Mouse (Mus musculus) 416B (cell line): ENCODE measurements at regions not wholly inside any gene's neighbourhood (a gene's known extent, or its start where the extent isn't known, plus 50 kb on each side); places are given as distances from the start of the nearest gene placed in this dataset.

Experiments
- DNase-seq: peaks from one replicate; pipeline ENCODE4 v3.0.0; 2011; ENCODE audit warnings: low read depth

DNA sequence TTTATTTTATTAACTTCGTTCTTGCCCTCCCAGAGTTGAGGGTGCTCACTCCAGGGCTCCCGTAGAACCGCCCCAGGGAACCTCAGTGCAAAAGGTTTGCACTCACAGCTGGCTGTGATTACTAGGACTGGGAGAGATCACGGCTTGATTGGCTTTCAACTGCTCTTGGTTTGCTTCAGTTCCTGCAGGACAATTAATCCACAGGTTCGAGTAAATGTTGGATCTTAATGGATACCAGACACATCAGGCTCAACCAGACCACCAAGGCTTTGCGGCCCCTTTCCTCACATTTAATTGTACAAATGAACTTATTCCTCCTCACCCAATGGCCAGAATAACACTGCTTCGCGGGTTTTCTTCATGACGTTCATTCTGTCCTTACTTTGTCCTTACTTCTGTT lies 502.9 kb downstream of the Kcnj2 start:
- no peak for DNase-seq

DNA sequence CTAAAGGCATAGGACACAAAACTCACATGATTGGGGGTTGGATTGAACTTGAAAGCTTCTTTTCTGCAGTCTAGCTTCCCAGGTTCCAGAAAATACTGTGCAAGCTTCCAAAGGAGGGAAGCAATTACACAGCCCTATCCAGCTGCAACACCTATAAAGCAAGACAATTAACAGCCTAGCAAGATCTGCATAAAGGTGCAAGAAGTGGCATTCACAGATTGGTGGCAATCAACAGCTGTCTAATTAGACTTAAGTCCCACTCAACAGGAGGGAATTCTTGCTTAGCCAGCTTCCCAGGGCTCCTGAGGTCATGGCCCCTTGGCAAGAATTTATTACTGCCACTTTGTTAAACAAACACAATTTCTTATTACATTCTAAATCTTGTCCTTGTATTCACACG lies 511.9 kb downstream of the Kcnj2 start:
- DNase-seq = no peak

DNA sequence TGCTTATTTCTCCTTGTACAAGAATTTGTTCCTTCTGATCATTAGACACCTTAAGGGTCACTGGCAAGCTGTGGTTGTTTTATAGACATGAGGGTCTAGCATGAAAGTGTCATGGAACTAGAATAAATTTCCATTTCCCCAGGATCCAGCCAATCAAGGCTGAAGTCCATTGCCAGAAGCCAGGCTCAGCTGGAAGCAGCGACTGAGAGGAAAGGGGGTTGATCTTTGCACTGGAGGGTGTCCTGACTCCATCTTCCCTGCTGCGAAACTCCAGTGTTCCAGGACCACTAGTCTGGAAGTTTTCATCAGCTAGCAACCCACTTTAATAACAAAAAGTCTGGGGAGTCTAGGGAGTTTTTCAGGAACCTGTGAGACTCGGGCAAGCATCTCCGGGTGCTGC lies 517.0 kb downstream of the Kcnj2 start:
- no peak for DNase-seq

DNA sequence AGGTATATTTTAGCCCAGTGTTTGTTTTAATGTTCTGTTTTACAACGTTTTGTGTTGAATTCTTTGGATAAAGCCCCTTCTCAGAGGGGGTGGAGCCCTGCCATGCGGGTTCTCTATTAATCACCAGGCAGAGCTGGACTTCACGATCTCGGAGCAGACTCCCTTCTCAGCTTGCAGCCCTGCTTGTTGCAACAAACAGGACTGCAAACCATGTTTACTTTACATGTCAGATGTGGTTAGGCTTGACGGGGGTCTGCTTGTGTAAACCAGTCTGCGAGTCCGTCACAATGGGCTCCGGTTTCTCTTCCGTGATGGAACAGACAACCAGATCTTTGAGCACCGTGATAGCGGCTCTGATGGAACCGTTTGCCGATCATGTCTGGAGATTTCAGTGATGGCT lies 517.6 kb downstream of the Kcnj2 start:
- DNase-seq = no peak

DNA sequence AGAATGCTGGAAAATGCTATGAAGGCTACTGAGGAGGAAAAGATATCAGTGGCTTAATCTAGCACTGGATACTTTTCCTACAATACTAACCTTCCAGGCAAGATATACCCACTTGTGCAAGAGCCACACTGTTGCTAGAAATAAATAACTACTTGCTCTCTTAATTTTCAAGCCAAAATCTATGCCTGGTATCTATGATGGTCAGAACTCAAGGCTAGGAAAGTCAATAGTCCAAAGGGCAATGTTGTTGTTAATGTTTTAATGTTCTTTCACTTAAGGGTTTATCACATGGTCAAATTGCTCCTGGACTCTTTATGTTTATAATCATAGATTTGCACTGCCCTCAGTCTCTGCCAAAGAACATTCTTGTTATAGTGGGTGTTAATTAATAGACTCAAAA lies 533.5 kb downstream of the Kcnj2 start:
- no peak for DNase-seq

DNA sequence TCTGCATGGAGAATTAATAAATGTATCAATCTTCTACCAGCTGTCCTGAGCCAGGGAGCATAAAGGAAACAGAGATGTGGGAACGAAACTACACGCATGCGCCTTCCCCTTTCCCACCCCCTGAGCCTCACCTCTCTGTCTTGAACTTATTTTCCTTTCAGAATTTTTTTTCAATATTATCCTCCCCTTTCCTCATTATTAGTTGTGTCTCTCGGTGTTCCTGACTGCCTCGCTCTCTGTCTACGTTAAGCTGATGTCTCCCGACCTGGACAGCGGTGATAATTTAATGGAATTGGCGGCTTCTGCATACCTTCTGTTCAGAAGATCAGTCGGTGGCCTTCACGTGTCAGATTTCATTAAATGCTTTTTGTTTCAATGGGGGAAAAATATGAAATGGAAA lies 539.2 kb downstream of the Kcnj2 start:
- no peak for DNase-seq

DNA sequence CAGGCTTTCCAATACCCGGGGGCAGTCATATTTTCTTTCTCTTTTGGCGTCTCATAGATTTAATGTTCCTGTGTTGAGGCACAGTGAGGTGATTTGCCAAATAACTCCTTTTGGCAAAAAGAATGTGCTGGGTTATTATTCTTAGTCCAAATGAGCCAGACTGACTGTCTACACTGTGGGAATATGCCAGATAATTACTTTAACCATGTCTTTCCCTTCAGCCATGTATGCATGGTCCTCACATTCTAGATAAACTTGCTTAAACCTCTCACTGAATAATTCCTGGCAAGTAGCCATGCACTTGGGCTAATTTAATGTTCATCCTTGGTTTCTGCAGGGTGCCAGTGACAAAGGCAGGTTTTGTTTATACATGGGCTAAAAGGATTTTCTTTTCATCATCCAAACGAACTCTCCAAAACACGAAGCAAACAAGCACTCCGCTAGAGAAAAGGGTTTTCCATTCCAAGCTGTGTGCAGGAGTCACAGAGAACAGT lies 544.6 kb downstream of the Kcnj2 start:
- no peak for DNase-seq

DNA sequence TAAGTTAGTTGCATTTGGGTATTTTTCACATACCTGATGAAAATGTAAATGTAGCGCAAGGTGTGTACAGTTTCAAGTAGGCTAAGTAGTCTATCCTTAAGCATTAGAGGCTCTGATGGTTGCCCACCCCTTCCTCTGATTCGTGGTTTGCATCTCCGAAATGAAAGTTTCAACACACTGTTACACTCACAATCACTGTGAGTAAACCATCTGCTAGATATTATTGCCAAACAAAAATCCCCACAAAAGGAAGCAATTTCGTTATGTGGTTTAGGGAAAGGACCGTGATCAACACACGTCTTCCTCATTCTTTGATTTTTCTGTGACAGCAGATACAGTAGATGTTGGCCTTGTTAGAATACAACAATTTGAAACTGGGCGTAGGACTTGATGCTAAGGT lies 577.6 kb downstream of the Kcnj2 start:
- DNase-seq = peak; percentile 6

DNA sequence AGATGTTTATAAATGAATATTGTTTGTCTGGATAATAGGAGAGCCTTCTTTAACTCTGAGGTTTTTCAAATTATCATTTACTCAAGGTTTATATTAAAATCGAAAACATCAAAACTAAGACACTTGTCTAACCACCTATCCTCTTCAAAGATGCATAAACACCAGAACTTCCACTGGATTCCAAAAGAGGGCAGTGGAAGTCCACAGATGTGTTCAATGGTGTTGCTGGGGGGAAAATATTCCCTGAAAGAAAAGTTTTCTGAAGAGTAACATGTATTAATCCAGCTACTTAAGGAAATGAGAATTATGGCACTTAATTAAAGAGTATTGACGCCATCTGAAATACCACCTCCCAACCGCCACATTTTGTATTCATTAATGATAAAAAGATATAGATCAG lies 586.9 kb downstream of the Kcnj2 start:
- peak; percentile 53 for DNase-seq

DNA sequence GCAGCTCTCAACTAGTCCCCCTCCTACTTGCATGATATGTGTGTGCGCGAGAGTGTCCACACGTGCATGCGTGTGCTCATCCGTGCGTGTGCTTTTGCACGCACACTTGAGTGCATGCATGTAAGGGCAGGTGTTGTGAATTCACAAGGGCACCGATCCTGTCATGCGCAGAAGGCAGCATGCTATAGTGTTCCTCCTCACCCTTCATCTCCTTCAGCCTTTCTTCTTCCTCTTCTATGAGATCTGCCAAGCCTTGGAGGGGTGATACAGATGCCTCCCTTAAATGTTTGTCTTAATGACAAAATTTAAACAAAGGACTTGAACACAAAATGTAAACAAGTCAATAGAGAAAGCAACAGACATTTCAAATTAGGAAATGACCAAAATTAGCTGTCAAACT lies 591.8 kb downstream of the Kcnj2 start:
- DNase-seq = no peak

DNA sequence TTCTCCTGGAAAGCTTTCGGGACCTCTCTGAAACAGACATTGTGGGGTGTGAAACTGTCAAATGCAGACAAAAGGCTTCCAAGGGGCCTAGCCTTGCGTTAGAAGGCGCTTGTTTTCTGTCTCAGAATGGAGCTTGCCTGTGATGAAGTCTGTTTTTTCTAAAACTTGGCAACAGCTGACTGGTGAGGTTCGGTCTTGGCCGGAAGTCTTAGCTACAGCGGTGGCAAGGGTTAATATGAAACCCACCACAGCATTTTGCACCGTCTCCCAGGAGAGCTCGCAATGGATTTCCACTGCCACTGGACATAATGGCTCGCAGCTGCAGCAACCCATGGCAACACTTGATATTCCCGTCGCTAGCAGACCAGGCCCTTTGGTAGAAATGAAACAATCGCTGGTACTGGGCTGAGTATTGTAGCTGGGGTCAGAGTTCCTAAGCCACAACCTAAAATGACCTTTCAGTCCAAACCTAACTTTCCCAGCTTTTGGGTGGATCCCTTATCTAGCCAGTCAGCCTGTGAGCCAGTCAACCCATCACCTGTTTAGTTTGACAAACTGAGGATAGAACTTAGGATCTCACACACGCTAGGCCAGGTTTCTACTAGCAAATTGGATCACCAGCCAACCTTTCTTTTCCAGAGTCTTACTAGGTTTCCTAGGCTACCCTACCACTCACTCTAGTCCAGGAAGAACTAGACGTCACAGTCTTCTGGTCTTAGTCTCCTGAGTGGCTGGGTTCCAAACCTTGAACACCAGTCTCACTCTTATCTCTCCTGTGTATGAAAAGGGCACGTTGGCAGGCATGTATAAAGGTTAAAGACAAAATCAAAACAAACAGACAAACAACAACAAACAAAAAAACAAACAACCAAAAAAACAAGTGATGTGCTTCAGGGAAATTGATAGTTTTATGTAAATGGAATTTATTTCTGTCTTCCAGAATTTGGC lies 592.7 kb downstream of the Kcnj2 start:
- DNase-seq = no peak

DNA sequence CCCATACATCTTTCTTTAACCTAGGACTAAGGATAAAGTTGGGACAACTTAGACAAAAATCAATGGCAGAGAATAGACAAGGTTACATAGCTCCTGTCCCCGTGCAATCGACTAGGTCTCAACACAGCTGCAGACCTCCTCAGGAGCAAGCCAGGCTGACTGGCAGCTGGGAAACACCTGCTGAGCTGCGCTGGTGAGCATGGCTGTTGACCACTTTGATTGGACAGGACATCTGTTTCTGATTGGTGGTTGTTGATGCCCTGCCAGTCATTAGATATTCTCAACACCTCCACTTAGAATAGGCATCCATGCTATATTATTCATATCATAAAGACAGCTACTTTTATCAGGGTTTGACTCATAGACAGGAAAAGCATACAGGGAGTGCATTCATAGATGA lies 597.3 kb downstream of the Kcnj2 start:
- DNase-seq = no peak

DNA sequence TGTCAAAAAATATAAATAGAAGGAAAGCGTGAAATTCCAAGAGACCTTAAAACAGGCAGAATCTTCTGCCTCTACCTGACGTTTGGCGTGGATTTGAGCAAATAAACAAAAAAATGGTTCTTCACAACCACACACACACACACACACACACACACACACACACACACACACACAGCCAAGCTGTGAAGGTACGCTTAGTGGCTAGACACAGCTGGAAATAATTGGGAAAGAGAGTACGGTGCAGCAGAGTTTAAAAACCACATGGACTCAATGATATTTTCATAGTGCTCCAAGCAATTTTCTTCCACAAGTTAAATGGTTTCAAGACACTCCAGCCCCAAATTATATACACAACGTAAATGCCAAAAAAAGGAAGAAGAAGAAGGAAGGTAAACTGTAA lies 600.4 kb downstream of the Kcnj2 start:
- DNase-seq = no peak

DNA sequence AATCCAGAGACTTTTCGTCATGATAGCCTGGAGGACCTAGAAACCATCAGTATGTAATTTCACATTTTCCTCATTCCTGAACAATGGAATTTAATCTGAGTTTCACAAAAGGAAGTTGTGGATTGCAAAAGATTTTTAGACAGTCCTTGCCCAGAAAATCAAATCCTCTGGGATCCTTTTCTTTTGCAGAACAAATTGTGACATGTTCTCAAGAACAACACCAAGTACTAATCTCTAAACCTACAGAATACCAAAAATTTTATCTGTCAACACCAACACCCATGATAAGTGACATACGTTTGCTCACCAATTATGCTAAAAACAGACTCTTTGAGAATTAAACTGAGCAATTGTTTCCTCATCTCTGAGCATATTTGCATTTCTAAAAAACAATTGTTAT lies 605.9 kb downstream of the Kcnj2 start:
- no peak for DNase-seq

DNA sequence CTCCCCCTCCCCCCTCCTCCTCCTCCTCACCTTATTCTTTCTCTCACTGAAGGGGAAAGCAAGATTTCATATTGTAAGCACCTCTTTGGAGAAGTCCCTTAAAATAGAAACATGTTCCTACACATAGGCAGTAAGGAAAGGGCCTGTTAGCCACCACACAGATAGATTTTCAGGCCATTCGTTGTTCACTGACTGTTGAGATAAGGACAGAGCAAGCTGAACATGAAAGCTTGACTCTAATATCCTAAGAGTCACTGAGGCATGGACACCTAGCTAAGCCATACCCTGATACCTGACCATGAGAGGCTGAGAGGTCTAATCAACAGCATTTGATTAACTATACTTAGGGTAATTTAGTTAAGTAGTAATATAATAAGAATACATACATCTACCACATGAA lies 609.7 kb downstream of the Kcnj2 start:
- no peak for DNase-seq

DNA sequence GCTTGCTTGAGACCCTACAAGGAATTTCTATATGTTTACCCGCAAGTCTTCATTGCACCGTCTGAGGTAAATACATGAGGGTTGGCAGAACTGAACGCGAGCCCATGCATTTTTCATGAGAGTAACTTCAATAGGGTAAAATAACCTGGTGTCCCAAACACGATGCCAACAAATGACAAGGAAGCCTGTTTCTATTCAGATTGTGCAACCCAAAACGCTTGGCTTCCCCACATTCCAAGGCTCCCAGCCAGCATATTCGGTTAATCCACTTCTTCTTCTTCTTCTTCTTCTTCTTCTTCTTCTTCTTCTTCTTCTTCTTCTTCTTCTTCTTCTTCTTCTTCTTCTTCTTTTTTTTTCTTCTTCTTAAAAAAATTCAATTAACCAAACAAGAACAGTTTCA lies 616.4 kb downstream of the Kcnj2 start:
- DNase-seq = no peak

DNA sequence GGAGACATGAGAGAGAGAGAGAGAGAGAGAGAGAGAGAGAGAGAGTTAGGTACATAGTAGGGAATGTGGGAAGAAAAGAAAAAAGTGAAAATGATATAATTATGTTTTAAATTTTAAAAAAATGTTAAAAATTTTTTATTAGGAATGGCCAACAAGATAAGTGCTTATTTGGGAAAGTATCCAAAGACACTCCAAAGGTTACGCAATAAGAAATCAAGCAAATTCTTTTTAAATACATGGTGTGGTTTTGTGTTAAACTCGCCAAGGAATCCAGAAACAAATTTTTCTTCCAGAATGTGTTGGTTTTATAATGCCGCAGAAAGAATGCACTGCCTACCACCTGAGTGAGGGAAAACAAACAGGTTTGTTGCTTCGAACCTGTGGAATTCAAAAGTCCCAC lies 617.9 kb downstream of the Kcnj2 start:
- no peak for DNase-seq

DNA sequence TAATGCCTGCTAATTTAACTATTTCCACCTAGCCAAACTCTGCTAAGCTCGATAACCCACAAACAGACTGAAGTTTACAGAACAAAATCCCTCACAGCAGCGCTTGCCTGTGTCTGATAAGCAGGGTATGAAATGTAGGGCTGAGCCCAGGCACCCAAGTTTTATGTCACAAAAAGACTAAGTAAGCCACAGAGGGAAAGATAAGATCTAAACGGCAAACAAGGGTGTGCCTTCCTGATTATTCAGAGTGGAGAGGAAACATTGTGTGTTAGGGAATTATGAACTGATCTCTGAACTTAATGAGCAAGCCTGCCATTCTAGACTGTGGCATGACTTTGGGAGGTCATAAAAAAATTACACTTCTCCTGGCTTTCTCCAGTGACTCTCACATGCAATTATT lies 621.8 kb downstream of the Kcnj2 start:
- DNase-seq = peak; percentile 93

DNA sequence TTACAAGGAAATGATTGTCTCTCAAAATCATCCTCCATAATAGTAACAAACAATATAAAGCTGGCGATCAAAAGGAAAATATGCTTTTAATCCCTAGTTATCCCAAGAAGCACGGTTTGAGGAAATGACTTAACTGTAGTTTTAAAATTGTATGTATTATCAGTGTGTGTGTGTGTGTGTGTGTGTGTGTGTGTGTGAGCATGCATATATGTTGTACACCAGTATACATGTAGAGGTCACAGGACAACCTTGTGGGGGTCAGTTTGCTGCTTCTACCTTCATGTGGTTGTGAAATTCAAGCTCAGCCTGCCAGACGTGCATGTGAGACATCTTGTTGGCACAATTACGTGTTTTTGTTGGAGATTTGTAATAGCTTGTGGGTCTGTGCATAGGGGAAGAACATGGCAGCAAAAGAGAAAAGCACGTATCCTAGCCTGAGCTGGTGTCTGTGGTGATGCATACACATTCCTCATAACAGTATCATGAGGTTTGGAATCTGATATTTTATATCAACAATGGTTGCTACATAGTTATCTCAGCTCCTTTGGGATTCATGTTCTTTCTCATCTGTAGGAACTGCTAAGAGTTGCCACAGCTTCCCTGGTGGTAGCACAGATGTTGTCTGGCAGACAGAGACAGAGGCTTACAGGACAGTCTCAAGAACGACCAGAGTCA lies 622.4 kb downstream of the Kcnj2 start:
- DNase-seq = peak; percentile 39

DNA sequence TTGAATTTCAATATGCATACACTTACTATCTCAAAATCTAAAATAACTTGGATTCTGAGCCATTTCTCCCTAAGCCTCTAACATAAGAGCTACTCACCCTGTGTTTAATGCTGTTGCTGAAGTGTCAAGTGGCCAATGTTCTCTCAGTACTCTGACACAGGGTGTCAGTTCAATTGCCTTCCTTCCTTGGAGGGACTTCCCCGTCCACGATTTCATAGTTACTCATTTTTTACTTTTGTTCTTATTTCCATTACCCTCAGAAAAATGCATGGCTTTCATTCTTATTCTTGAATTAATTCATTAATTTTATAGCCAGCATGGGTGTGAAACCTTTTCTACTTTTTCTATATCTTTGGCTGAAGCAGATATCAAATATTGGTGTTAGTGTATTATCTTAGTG lies 623.9 kb downstream of the Kcnj2 start:
- no peak for DNase-seq

DNA sequence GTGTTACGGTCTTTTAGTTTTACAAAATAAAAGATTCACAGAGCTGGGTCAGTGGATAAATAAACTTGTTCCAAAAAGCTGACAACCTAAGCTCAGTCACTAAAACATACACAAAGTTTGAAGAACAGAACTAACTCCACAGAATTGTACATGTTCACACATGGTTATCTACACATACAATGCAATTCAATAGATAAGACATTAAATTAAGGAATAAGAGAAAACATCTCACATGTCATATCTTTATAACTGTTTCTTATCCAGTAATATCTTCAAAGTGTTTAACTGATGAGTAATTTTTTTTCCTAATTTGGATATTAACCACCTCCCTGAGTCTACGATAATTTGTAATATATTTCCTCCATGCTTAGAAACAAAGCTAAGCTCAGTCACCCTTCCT lies 625.5 kb downstream of the Kcnj2 start:
- DNase-seq = no peak

DNA sequence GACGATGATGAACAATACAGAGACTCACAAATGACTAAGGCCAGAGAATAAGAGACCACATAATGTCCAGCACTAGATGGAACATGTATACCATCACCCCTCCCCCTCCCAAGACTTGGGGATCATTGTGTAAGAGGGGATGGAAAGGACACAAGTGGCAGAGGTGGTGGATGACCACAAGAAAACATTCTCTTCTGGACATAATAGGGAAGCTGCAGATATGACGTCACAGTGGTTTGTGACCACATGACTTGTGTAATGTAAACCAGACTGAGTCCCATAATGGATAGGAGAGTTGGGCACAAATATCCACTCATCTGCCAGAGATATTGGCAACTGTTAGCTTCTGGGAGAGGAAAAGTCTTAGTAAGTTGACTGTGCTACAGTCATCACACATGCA lies 630.7 kb downstream of the Kcnj2 start:
- DNase-seq = peak; percentile 91

DNA sequence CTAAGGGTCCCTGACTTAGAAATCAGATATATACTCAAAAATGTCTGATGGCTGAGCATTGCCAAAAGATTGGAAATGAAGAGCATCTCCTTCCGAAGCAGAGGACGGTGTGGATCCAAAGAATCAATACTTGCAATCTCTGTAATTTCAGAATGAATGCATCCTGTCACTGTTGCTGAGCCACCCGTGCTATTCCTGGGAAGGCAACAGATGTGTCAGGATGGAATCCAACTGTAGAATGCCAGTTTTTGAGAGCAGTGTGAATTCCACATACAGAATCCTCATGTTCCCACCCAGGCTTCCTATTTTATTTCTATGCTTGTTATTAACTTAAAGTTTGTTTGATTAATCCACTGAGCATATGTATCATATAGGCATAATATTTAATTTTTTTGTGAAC lies 633.9 kb downstream of the Kcnj2 start:
- DNase-seq = no peak

DNA sequence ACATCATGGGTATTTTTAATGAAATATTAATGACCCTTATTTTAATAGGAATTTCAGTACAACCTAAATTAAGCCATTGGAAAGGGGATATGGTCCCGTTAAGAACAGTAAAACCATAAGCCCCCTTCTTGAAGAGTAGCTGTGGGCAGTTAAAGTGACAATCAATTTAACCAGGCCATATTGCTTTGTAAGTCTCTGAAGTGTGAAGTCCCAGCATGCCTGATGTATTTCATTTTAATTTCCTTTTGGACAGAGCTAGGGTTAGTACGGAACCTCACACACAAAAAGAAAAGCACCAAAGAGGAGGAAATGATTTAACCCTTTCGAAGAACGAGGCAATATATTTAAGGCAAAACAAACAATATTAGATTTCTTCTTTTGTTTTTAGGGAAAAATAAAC lies 640.9 kb downstream of the Kcnj2 start:
- DNase-seq = no peak
